Mouse (Mus musculus) liver, embryonic 15.5 days (tissue): ENCODE measurements around the gene Rbm47. TPM values are rescaled to one million over a fixed set of nuclear protein-coding genes. Genes with fewer than 3 reads are reported as not detected.

Experiments
- microRNA-seq: library from miRNA; unstranded; fragments of <30 nt; microRNA quantifications from one replicate; pipeline ENCODE4, GENCODE M21; 2016
- polyA plus RNA-seq: library from polyadenylated mRNA; unstranded; fragments of >200 nt; fragmentation: Nextera tagmentation; extraction: Ambion mirVana; gene quantifications from 2 replicates; pipeline ENCODE4 v1.2.1, GENCODE M21; 2015

The Rbm47 gene
- polyA plus RNA-seq, 1 experiment from 2014 or later = 15.2 TPM

Small RNAs within 50 kb of the gene (microRNA-seq; reads per million reads assigned to microRNA genes)
- gene Gm25952 = not detected

Other genes with a start within 250 kb of the Rbm47 start
- gene Chrna9, start 238.2 kb downstream of the Rbm47 start, polyA plus RNA-seq = not detected in 2 replicates
- gene 9130230L23Rik, start 168.8 kb downstream of the Rbm47 start, polyA plus RNA-seq = 0.12 TPM in 1 of 2 replicates, not detected in the other
- gene Nsun7, start 86.8 kb upstream of the Rbm47 start, polyA plus RNA-seq = not detected in 2 replicates